Mouse (Mus musculus): ENCODE results near the gene Plk2.

- TF ChIP-seq CTCF (IDR thresholded peaks at IDR 0.05; ENCODE audit: extremely low read depth, insufficient read depth, insufficient read length, insufficient replicate concordance) (no peak), POLR2A (IDR thresholded peaks at IDR 0.05; ENCODE audit: low read depth, low read length) (no peak)
Measured at GRCm38 (mm10) chr13:110422434-110422833, 27.6 kb downstream of the Plk2 start.

Data from spleen, adult 2 months (tissue).